Mouse (Mus musculus): ENCODE results near the gene Phkb.

- TF ChIP-seq EP300 (IDR thresholded peaks at IDR 0.05; ENCODE audit: low read length) (no peak), MEF2A (IDR thresholded peaks at IDR 0.05; ENCODE audit: borderline replicate concordance, low read depth, low read length) (no peak), PAX5 (IDR thresholded peaks at IDR 0.05; ENCODE audit: low read length) (no peak), CHD1 (IDR thresholded peaks at IDR 0.05; ENCODE audit: low read depth, low read length) (no peak), CTCF (conservative IDR thresholded peaks at IDR 0.05 in 1 of 2, IDR thresholded peaks at IDR 0.05 in 1 of 2; ENCODE audit: low read depth in 2 of 2, low read length in 2 of 2) (no peak), IRF4 (IDR thresholded peaks at IDR 0.05; ENCODE audit: low read depth, low read length) (no peak), GABPA (IDR thresholded peaks at IDR 0.05; ENCODE audit: insufficient replicate concordance, low read depth, low read length) (no peak), JUND (conservative IDR thresholded peaks at IDR 0.05; ENCODE audit: low read depth, low read length) (no peak), KAT2A (IDR thresholded peaks at IDR 0.05; ENCODE audit: insufficient replicate concordance, low read length) (no peak), POLR2A (IDR thresholded peaks at IDR 0.05; ENCODE audit: low read depth, low read length) (no peak), E2F4 (IDR thresholded peaks at IDR 0.05; ENCODE audit: insufficient replicate concordance, low read depth, low read length) (no peak), TCF12 (IDR thresholded peaks at IDR 0.05; ENCODE audit: low read depth, low read length) (no peak), NRF1 (IDR thresholded peaks at IDR 0.05; ENCODE audit: low read depth, low read length) (no peak), UBTF (IDR thresholded peaks at IDR 0.05; ENCODE audit: low read depth, low read length) (no peak)
Measured at GRCm38 (mm10) chr8:85993661-85994060, 152.9 kb downstream of the Phkb start.
